Mouse (Mus musculus) cerebellum, adult 2 months (tissue): ENCODE data around the gene Ttll7.

Experiments used
- CTCF ChIP-seq: fragments of 200-500 bp; IDR thresholded peaks from 2 replicates; pipeline ENCODE4 v1.5.1; 2011; ENCODE audit warnings: low read depth, mild to moderate bottlenecking, control low read depth, low read length, moderate library complexity, borderline replicate concordance; ENCODE audit not compliant: insufficient read depth
- POLR2A ChIP-seq: fragments of 200-500 bp; IDR thresholded peaks from 2 replicates; pipeline ENCODE4 v1.6.1; 2011; ENCODE audit warnings: low read length, control low read depth, borderline replicate concordance; ENCODE audit not compliant: insufficient read depth

DNA sequence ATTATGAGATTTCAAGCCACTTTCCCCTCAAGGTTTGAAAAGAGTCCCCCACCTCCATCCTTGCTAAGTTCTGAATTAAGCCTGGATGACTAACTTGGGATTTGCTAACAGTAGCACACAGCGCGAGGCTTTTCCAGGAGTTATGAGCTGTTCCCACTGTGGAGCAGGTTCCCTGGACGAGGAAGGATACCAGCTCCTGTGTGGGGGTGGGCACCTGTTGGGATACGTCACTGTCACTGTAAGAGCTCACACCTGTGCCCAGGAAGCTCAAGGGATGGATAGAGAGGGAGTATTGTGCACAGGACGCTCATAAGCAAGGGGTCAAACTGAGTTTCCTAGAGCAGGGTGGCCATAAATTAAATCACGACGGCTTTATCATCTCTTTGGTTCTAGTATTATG, 115.1 kb downstream of the Ttll7 start:
- no peak for TF ChIP-seq POLR2A
- no peak for TF ChIP-seq CTCF
